Mouse (Mus musculus) lung, adult 2 months (tissue): ENCODE measurements around the gene 9930022D16Rik. TPM values are rescaled to one million over a fixed set of nuclear protein-coding genes. Genes with fewer than 3 reads are reported as not detected.

Experiments
- DNase-seq: peaks from one replicate; pipeline ENCODE4 v3.0.0; 2022
- H3K4me1 ChIP-seq: fragments of 200-500 bp; 2 replicates; pipeline ENCODE4 v1.6.1; 2011; ENCODE audit warnings: low read length; ENCODE audit not compliant: control insufficient read depth, insufficient read depth
- H3K4me3 ChIP-seq: fragments of 200-500 bp; replicated peaks from 2 replicates; pipeline ENCODE3; 2011; ENCODE audit warnings: low read depth, mild to moderate bottlenecking, control low read depth, low read length; ENCODE audit errors: extremely low read depth
- CTCF ChIP-seq: fragments of 200-500 bp; IDR thresholded peaks from 2 replicates; pipeline ENCODE4 v1.5.1; 2011; ENCODE audit warnings: mild to moderate bottlenecking, low read length, control low read depth; ENCODE audit not compliant: insufficient read depth
- POLR2A ChIP-seq: fragments of 200-500 bp; IDR thresholded peaks from 2 replicates; pipeline ENCODE4 v1.6.1; 2011; ENCODE audit warnings: low read depth, mild to moderate bottlenecking, control low read depth, low read length, borderline replicate concordance; ENCODE audit errors: extremely low read depth
- WGBS: fragments of 180-500 bp; shearing (Covaris S2); methylation state at CpG from one replicate; pipeline ENCODE4 v1.1.7; 2018; 5-methylcytosine and 5-hydroxymethylcytosine counted together
- polyA plus RNA-seq: library from polyadenylated mRNA; depleted of rRNA; stranded (reverse); fragments of >200 nt; gene quantifications from 2 replicates; pipeline ENCODE4 v1.2.3, GENCODE M21; 2012; rRNA removed

Gene 9930022D16Rik
- polyA plus RNA-seq, result not detected in 2 replicates

GRCm38 (mm10) chr11:109413617-109414016 is at the start of gene 9930022D16Rik:
9930022D16Rik (plus strand) TSS chr11:109413917.
- no peak for TF ChIP-seq CTCF
- TF ChIP-seq POLR2A, result no peak
- 71% methylated on average over 6 of the region's 6 CpGs for WGBS
- no peak for DNase-seq
- Histone ChIP-seq H3K4me1 (no peaks in the 10 kb centered on the region), H3K4me3 (no peak within 1 kb of the TSS)

- DNase-seq, result no peak
- H3K4me3 ChIP-seq, result peak overlapping the region; percentile 58
- 20% methylated on average over 2 of the region's 2 CpGs for WGBS
- TF ChIP-seq CTCF, result no peak
- TF ChIP-seq POLR2A, result no peak
- H3K4me1 ChIP-seq, result peaks cover 47% of the 10 kb centered on the region
Observed at GRCm38 (mm10) chr11:109364337-109364736, 49.4 kb upstream of the 9930022D16Rik start.

GRCm38 (mm10) chr11:109364881-109365280 is 48.8 kb upstream of the 9930022D16Rik start:
- no peak for DNase-seq
- 9% methylated on average over 10 of the region's 10 CpGs for WGBS
- Histone ChIP-seq H3K4me3 (peak overlapping the region; percentile 58), H3K4me1 (peaks cover 52% of the 10 kb centered on the region)
- TF ChIP-seq CTCF (no peak), POLR2A (peak; percentile 9; the same call in 1 of the 2 replicates)

GRCm38 (mm10) chr11:109365818-109366217 is 47.9 kb upstream of the 9930022D16Rik start:
- TF ChIP-seq CTCF, result no peak
- no peak for TF ChIP-seq POLR2A
- DNase-seq, result no peak
- 60% methylated on average over 5 of the region's 5 CpGs for WGBS
- no peak overlapping the region for H3K4me3 ChIP-seq
- peaks cover 60% of the 10 kb centered on the region for H3K4me1 ChIP-seq

- 32% methylated on average over 15 of the region's 15 CpGs for WGBS
- TF ChIP-seq CTCF (no peak), POLR2A (no peak)
- H3K4me3 ChIP-seq, result peak overlapping the region; percentile 24
Observed at GRCm38 (mm10) chr11:109366802-109367579, 46.7 kb upstream of the 9930022D16Rik start.

GRCm38 (mm10) chr11:109369026-109369637 is 44.6 kb upstream of the 9930022D16Rik start:
- TF ChIP-seq CTCF, result no peak
- TF ChIP-seq POLR2A, result no peak
- 17% methylated on average over 3 of the region's 3 CpGs for WGBS
- peaks cover 66% of the 10 kb centered on the region for H3K4me1 ChIP-seq
- H3K4me3 ChIP-seq, result no peak overlapping the region
- no peak for DNase-seq

More at GRCm38 (mm10) chr11:109366802-109367579, 46.7 kb upstream of the 9930022D16Rik start:
- DNase-seq, result no peak
- peaks cover 61% of the 10 kb centered on the region for H3K4me1 ChIP-seq

GRCm38 (mm10) chr11:109375412-109375811 is 38.3 kb upstream of the 9930022D16Rik start:
- H3K4me1 ChIP-seq, result peaks cover 53% of the 10 kb centered on the region
- DNase-seq, result no peak
- 54% methylated on average over 7 of the region's 7 CpGs for WGBS
- TF ChIP-seq CTCF (no peak), POLR2A (no peak)
- H3K4me3 ChIP-seq, result no peak overlapping the region

- Histone ChIP-seq H3K4me1 (peaks cover 52% of the 10 kb centered on the region), H3K4me3 (no peak overlapping the region)
- TF ChIP-seq CTCF (no peak), POLR2A (no peak)
- DNase-seq, result no peak
- WGBS, result 36% methylated on average over 7 of the region's 7 CpGs
Observed at GRCm38 (mm10) chr11:109376484-109377143, 37.1 kb upstream of the 9930022D16Rik start.

GRCm38 (mm10) chr11:109377477-109377876 is 36.2 kb upstream of the 9930022D16Rik start:
- TF ChIP-seq POLR2A (no peak), CTCF (no peak)
- 29% methylated on average over 10 of the region's 10 CpGs for WGBS

GRCm38 (mm10) chr11:109378051-109378450 is 35.7 kb upstream of the 9930022D16Rik start:
- WGBS, result 33% methylated on average over 7 of the region's 7 CpGs
- no peak for TF ChIP-seq CTCF
- TF ChIP-seq POLR2A, result no peak
- no peak for DNase-seq
- peaks cover 45% of the 10 kb centered on the region for H3K4me1 ChIP-seq
- H3K4me3 ChIP-seq, result no peak overlapping the region

More at GRCm38 (mm10) chr11:109377477-109377876, 36.2 kb upstream of the 9930022D16Rik start:
- no peak overlapping the region for H3K4me3 ChIP-seq
- no peak for DNase-seq
- peaks cover 47% of the 10 kb centered on the region for H3K4me1 ChIP-seq
